Mouse (Mus musculus): Measurements from ENCODE around the gene Otx1. TPM values are rescaled to one million over a fixed set of nuclear protein-coding genes. Genes with fewer than 3 reads are reported as not detected.

Otx1 gene
- total RNA-seq, 4 experiments from 2014 or later = not detected

GRCm38 (mm10) chr11:21999396-22000315, 3.0 kb downstream of the Otx1 start:
- DNase-seq (ENCODE audit: low spot score) = no peak

- DNase-seq (ENCODE audit: low spot score) = no peak
Observed at GRCm38 (mm10) chr11:21998141-21999047, 4.3 kb downstream of the Otx1 start.

GRCm38 (mm10) chr11:21997561-21998140, 5.0 kb downstream of the Otx1 start:
- DNase-seq (ENCODE audit: low spot score) = no peak

GRCm38 (mm10) chr11:21996661-21997560, 5.8 kb downstream of the Otx1 start:
- no peak for DNase-seq (ENCODE audit: low spot score)

GRCm38 (mm10) chr11:21996325-21996647, 6.4 kb downstream of the Otx1 start:
- no peak for DNase-seq (ENCODE audit: low spot score)

- no peak for DNase-seq (ENCODE audit: low spot score)
Observed at GRCm38 (mm10) chr11:21995534-21996324, 7.0 kb downstream of the Otx1 start.

GRCm38 (mm10) chr11:21994377-21995370, 8.0 kb downstream of the Otx1 start:
- DNase-seq (ENCODE audit: low spot score) = no peak

GRCm38 (mm10) chr11:21993597-21994376, 8.9 kb downstream of the Otx1 start:
- no peak for DNase-seq (ENCODE audit: low spot score)

GRCm38 (mm10) chr11:21992761-21993596, 9.7 kb downstream of the Otx1 start:
- DNase-seq (ENCODE audit: low spot score) = no peak

- no peak for DNase-seq (ENCODE audit: low spot score)
Observed at GRCm38 (mm10) chr11:21988398-21988946, 14.2 kb downstream of the Otx1 start.

- DNase-seq (ENCODE audit: low spot score) = no peak
Observed at GRCm38 (mm10) chr11:21985118-21985517, 17.6 kb downstream of the Otx1 start.

- no peak for DNase-seq (ENCODE audit: low spot score)
Observed at GRCm38 (mm10) chr11:21974005-21974531, 28.6 kb downstream of the Otx1 start.

GRCm38 (mm10) chr11:21973597-21973996, 29.1 kb downstream of the Otx1 start:
- no peak for DNase-seq (ENCODE audit: low spot score)

GRCm38 (mm10) chr11:21968922-21969321, 33.8 kb downstream of the Otx1 start:
- no peak for DNase-seq (ENCODE audit: low spot score)

GRCm38 (mm10) chr11:21955167-21955566, 47.5 kb downstream of the Otx1 start:
- DNase-seq (ENCODE audit: low spot score) = no peak

GRCm38 (mm10) chr11:21951657-21952237, 51.0 kb downstream of the Otx1 start:
- no peak for DNase-seq (ENCODE audit: low spot score)
